Mouse (Mus musculus) heart, postnatal 14 days (tissue): ENCODE measurements around the gene Espl1. TPM values are rescaled to one million over a fixed set of nuclear protein-coding genes. Genes with fewer than 3 reads are reported as not detected.
"Not testable (repeated sequence)": the region's sequence is repeated elsewhere in the genome, so short reads cannot be mapped to it uniquely, and the experiment has no call there.

Experiments used
- DNase-seq, 2 experiments: peaks; one replicate each; pipeline ENCODE4 v3.0.0; 2021 to 2022
- intact Hi-C: fragments of 180-260 bp; cut with DNase I; formaldehyde crosslinking; loops from one replicate; pipeline ENCODE4 v1.15.1; 2025
- total RNA-seq, 2 experiments: library from RNA; stranded (reverse); gene quantifications; 2 replicates each; pipeline ENCODE4 v1.2.3; 2021

The Espl1 gene
- total RNA-seq, 2 experiments from 2014 or later, result 3.2 to 4.3 TPM

DNA sequence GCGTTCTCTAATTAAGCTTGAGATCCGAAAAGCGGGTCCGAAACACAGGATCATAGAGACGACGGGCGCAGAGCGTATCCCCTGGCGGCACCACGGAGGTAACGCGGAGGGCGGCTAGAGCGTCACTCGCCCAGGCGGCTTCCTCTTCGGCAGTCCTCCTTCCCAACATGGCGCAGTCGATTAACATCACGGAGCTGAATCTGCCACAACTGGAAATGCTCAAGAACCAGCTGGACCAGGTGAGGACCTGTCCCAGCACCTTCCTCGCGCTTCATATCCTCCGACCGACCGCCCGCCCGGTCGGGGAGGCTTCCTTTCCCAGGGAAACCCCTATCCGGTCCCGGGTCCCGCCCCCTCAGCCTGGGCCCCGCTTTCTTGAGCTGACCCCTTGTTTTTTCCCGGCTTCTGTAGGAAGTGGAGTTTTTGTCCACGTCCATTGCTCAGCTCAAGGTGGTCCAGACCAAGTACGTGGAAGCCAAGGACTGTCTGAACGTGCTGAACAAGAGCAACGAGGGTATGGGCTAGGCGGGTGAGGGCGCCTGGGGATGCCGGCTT lies 30.0 kb downstream of the Espl1 start, which contains the start of gene Pfdn5:
Gene Pfdn5, plus strand, starts transcription at position 95 of the 555 bp plus-strand sequence.
- intact Hi-C loops, result no loop called here
- DNase-seq, result peak; percentile 87 to 90

DNA sequence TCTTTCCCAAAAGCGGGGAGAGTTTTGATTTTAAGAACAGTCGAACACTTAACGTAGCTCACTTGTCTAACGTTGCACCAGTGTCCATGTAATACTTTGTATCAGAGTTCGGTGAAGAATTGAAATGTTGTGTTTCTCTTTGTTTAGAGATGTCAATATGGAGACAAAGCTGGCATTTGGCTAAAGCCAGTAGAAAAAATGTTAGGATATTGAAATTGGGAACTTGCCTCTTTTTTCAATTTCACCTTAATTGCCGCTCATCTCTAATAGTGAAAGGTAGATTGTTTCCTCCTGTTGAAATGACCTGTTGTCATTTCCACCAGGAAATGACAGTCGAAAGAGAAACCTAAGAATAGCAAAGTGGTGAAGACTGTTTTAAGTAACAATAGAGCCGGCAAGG lies 30.8 kb downstream of the Espl1 start:
- intact Hi-C loops, result no loop called here
- DNase-seq, result no peak

DNA sequence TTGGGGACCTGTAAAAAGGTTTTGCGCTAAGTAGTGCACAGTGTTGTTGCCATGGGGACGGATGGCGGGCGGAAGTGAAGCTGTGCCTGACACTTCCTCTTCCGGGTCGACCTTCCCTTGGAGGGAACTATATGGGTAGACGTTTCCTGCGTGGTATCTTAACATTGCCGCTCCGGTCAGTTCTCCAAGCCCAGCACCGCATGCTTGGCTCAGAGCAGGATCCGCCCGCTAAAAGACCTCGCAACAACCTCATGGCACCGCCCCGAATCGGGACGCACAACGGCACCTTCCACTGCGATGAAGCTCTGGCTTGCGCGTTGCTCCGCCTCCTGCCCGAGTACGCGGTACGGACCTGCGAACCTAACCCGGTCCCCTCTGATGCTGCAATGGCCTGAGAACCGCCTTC lies 35.5 kb downstream of the Espl1 start, which contains the start of gene Myg1:
Gene Myg1, plus strand, starts transcription at position 100 of the 406 bp plus-strand sequence.
- DNase-seq, result peak; percentile 72 to 85
- intact Hi-C loops, result no loop called here

DNA sequence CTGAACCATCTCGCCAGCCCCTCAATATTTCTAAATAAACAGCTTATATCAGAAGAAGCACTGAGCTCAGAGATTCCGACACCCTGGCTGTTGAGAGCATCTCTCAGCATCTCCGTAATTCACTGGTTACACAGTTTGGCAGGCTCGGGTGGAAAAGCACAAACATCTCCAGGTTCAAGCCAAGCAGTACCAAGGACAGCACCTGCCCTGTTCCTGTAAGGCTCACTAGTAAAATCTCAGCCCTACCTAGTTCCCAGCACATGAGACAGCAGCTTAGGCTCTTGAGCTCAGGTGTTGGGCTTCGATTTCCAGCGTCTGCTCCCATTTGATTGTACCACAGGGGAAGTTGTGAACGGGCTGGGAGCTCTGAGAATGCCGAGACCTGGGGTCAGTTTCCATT lies 39.2 kb downstream of the Espl1 start:
- intact Hi-C loops, result no loop called here
- no peak for DNase-seq

DNA sequence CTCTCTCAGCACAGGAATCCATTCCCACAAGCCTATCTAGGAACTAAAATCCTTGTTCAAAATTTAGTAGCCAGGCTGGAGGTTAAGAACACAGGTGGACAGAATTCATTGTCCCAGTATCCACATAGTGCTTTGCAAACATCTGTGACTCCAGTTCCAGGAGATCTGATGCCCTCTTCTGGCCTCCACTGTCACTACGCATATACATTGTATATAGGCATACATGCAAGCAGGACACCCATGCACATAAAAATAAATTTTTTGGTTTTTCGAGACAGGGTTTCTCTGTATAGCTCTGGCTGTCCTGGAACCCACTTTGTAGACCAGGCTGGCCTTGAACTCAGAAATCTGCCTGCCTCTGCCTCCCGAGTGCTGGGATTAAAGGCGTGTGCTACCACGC lies 39.9 kb downstream of the Espl1 start:
- DNase-seq, intact Hi-C loops: not testable (repeated sequence)

DNA sequence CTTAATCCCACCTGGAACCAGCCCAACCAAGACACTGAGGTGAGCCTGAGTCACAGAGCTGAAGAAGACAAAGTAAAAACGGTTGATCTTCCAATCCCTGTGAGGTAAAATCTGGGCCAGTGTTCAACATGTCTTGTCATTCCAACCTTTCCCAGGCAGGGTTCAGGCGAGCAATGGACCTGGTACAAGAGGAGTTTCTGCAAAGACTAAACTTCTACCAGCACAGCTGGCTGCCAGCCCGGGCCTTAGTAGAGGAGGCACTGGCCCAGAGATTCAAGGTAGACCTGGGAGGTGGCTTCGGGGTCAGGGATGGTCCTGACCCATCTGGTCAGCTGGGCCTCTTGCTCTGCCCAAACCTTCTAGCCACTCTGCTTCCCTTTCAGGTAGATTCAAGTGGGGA lies 40.9 kb downstream of the Espl1 start:
- intact Hi-C loops, result no loop called here
- no peak for DNase-seq

DNA sequence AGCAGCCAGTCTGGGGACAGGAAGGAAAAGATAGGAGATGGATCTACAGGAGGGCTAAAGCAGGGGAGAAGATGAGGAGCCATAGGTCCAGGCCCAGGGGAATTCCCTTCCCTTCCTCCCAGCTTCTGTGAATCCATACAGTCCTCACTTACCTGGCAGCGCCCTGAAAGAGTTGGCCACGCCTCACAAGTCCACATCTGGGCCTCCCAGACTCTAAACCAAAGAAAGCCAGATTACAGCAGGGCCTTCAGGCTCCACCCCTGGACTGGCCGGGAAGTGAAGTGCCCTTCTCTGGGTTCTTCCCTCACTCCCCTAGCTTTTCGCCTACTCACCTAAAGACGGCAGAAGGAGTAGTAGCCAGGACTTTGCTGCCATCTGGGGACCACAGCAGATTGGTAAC lies 43.5 kb downstream of the Espl1 start:
- intact Hi-C loops, result loop anchor here (5.0 kb wide), 1 partner anchor 83 kb away; no protein-coding TSS in a partner anchor
- no peak for DNase-seq

DNA sequence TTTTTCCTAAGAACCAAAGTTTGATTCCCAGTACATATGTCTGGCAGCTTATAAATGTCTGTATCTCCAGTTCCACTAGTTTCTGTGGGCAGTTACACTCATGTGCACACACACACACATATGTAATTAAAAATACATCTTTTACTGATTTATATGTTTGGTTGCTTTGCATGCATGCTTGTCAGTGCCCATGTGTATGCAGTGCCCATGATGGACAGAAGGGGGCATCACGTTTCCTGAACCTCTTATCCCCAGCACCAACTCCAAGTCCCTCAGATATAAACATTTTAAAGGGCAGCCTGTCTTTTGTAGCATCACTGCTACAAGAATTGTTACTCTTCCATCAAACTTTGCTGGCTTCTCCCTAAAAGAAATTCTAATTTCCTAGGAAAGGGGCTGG lies 45.5 kb downstream of the Espl1 start:
- DNase-seq, result peak; percentile 43 to 66
- intact Hi-C loops, result loop anchor here (5.0 kb wide), 1 partner anchor 81 kb away; no protein-coding TSS in a partner anchor

DNA sequence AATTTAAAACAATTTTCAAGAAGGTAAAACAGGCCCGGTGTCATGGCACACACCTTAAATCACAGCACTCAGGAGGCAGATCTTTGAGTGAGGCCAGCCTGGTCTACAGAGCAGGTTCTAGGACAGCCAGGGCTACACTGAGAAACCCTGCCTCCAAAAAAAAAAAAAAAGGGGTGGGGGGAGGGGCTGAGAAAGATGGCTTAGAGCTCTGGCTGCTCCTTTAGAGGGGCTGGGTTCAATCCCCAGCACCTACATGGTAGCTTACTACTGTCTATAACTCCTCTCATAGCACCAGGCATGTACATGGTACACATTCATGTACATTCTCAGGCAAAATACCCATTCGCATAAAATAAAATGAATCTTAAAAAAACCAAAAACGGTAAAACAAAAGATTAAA lies 48.4 kb downstream of the Espl1 start:
- no peak for DNase-seq
- intact Hi-C loops, result loop anchor here (5.0 kb wide), 1 partner anchor 78 kb away; no protein-coding TSS in a partner anchor

DNA sequence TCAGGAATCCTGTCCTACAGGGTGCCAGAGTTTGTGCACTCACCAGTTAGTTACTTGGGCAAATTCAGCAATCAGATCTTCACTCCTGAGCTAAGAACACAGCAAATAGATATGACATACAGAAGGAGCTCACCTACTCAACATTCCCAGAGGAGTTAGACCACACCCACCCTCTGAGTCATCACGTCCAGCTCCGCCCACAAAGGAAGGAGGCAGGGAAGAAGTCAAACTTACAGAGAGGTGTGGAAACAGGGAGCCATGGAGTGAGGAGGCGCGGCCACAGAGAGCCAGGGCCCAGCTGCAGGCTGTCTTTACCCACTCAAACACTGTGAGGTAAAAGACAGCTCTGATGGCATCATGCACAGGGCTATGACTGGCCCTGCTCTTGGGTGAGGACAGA lies 50.4 kb downstream of the Espl1 start:
- intact Hi-C loops, result no loop called here
- no peak for DNase-seq

DNA sequence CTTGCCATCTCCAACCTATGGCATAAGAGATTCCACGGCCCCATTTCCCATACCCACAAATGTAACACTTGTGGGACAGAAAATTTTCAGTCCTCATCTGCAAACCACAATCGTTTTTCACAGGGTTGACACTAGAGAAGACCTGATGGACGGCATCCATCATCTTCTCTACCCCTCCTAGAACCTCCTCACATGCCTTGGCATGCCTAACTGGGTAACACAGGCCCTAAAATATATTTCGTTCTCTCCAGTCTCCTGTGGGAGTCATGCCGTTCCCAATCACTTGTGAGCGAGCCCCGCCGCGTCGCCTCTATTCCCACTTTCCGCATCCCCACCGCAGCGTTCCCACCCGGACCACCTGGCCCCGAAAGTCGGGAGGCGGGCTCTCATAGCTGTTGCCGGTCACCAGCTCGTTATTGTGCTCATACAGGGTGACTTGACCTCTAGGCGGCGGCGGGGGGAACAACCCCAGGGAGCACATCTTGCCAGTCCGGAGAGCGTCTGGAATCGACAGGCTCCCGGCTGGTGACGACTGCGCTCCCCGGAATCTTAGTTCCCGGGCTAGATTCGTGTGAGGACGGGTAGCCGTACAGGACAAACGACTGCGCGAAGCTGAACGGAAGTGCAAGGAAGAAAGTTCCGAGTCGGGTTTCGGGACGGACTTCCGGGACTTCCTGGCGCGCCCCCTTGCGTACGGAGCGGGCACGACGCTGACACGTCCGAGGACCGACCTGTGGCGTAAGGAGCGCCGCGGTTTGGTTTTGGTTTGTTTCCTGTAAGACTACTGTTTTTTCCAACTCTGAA lies 54.3 kb downstream of the Espl1 start, which contains the start of gene Aaas:
Gene Aaas, minus strand, starts transcription at position 634 of the 804 bp plus-strand sequence.
- DNase-seq, result peak; percentile 96 to 97
- intact Hi-C loops, result no loop called here

DNA sequence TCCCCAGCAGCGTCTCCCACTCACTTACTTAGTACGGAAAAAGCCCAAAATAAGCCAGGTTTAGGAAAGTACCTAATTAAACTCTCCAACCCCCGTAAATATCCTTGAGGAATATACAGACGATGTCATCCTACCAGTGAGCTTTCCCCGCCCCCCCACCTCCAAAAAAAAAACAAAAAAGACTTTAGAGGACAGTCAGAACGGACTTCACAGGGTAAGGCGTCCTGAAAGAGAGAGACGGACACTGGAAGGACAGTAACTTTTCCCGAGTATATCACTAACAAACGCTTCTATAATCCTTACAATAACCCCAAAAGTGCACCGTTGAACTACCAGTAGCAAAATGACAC lies 54.9 kb downstream of the Espl1 start:
- DNase-seq, result no peak
- intact Hi-C loops, result no loop called here

DNA sequence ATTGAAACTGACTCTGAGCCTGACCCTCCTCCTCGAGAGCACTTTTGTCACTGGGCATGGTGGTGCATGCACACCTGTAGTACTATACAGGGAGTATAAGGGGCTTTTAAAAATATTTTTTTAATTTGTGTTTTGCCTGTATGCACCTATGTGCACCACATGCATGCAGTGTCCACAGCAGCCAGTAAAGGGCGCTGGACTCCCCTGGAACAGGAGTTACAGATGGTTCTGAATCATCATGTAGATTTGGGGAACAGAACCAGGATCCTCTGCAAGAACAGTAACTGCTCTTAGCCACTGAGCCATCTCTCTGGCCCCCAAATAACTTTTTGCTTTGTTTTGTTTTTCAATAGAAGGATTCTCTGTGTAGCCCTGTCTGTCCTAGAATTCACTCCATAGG lies 56.1 kb downstream of the Espl1 start:
- no peak for DNase-seq
- intact Hi-C loops, result no loop called here

DNA sequence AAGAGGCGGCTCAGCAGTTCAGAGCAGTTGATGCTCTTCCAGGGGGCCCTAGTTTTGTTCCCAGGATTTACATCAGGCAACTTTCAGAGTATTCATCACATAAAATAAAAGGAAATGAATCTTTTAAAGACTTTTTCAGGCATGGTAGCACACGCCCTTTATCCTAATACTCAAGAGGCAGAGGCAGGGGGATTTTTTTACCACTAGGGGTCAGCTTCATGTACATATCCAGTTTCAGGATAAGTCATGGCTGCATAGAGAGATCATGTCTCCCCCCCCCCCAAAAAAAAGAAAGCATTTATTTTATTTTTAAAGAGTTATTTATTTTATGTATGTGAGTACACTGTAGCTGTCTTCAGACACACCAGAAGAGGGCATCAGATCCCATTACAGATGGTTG lies 57.9 kb downstream of the Espl1 start:
- intact Hi-C loops, result no loop called here

DNA sequence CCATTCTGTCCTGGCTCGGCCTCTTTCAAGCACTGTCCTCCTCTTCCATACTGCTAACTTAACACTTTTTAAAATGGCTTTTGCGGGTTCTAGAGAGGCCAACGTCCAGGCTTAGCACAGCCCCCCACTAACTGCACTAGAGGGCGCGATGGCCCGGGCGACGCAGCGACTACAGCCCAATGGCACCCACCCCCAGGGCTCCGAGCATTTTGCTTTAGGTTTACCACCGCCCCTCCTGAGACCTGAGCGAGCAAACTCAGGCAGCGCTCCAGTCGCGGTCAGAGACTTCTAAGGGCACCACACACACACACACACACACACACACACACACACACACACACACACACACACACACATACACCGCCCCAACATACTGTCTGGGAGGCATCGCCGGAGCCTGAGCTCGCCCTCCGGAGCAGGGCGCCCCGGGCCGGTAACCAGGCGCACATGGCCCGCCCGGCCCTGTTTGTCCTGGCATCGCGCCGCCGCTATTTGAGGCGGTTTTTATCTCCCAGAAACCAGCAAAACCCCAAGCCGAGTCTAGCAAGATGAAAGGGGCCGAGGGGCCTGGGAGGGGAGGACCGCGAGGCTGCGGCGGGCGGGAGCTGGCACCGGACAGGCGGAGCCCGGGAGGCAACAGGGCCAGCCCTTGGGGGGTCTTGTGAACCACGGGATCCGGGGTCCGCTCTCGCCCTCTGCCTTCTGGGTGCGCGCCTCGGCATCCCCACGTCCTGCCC lies 59.2 kb downstream of the Espl1 start:
- intact Hi-C loops, result loop anchor here (1.0 kb wide), 1 partner anchor 21 kb away; no protein-coding TSS in a partner anchor
- DNase-seq, result peak; percentile 59 to 77

More for the DNA sequence above, 57.9 kb downstream of the Espl1 start:
- no peak for DNase-seq

DNA sequence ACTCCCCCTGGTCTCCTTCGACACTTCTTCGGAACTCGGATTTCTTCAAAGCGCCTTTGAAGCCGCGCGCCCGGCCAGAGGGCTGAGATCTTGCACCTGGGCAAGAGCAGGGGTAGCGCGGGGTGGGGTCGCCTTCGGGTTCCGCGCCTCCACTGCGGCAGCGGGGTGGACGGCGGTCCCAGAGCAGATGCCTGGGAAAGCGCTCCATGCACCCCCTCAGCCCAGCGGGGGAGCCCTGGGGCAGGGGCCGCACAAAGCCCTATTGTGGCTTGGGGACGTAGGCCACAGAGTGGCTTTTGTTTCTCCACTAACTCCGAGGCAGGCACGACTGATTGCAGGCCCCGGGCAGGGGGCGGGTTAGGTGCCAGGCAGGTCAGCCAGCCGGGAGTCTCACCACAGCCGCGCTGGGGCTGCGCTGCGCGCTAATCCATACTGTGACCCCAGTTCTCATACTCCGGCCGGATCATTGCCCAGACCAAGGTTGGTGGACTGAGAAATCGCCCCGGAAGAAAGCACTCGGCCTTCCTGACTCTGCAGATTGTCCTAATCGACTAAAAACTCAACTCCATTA lies 59.9 kb downstream of the Espl1 start:
- intact Hi-C loops, result loop anchor here (1.0 kb wide), 1 partner anchor 20 kb away; no protein-coding TSS in a partner anchor
- peak in 1 of 2 experiments; percentile 22 for DNase-seq

DNA sequence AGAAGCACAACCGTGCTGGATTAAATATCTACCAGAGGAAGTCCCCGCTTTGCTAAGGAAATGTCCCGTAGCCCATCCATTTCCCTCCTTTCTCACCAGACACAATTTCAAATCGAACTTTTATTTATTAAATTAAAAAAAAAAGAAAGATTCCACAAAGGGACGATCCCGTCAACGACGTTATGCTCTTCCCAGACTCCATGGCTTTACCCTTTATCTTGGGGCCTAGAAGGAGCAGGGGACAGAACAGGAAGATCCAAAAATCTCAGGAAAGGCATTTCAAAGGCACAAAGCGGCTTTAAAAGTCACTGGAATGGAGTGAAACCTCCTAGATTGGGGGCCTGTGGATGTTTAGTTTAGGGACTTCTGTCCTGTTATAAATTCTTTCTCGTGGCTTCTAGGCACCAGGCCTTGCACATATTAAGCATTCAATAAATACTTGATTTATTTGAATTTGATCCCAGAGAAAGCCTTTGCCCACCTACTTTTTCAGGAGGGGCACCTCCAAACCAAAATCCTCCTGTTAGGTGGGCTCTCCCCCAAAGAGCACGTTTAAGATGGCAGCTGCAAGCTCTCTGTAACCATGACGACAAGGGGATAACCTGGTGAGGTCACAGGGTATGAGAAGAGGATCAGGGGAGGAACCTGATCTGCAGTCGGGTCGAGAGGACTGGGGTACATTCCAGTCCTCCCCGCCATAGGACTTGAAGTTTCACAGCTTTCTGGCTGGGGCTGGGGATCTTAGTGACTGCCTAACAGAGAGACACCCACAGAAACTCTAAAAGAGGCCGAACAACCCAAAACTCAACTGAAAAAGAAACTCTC lies 60.6 kb downstream of the Espl1 start:
- intact Hi-C loops, result no loop called here
- DNase-seq, result no peak

DNA sequence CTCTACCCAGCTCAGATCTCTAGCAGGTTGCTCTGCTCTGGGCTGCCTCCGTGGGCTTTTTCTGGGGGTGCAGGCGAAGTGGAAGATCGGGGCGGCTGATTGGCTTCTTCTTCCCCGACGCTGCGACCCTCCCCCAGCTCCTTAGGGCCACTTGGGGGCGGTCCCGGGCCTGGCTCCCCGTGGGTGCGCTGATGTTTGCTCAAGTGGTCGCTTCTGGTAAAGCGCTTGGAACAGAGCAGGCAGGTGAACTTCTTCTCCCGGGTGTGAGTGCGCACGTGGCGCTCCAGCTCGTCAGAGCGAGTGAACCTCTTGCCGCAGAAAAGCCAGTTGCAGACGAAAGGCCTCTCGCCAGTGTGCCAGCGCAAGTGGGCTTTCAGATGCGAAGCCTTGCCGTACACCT lies 62.1 kb downstream of the Espl1 start:
- intact Hi-C loops, result no loop called here
- DNase-seq, result no peak

DNA sequence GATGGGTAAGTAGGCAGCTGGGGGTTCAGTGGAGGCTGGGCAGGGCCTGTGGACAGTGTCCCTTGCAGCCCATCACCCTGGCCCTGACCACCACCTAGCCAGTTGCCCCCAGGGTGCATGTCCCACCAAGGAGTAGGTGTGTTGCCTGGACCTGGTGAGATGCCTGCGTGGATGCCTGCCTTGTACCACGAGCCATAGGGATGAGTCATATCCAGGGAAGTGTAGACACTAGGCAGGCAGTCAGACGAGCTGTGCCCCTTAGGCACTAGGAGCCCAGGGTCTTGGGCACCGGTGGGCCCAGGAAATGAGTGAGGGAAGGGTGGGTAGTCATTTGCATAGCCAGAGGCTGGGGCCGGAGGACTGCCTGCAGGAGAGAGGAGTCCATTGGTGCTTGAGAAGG lies 62.8 kb downstream of the Espl1 start:
- intact Hi-C loops, result no loop called here
- no peak for DNase-seq

DNA sequence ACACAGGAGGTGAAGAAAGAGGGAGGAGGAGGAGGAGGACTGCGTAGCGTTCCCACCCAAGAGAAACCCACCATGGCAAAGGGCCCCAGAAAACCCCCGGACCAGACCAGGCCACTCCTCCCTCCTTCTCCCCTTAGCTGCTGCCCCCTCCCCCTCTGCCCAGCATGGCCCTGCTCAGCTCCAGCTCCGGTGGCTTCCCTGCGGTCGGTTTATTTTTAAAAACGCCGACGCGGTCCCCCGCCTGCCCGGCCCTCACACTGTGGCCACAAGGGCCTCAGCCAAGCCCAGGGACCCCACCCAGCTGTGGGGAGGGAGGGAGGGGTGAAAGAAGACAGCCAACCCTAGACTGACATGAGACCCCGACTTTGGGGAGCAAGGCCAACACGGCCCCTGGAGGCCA lies 66.6 kb downstream of the Espl1 start:
- intact Hi-C loops, result no loop called here
- DNase-seq, result peak in 1 of 2 experiments; percentile 35
